Mouse (Mus musculus) common myeloid progenitor, adult 5-6 weeks (primary cell): Measurements from ENCODE around the gene Acsm3. TPM values are rescaled to one million over a fixed set of nuclear protein-coding genes. Genes with fewer than 3 reads are reported as not detected.

Experiments
- ATAC-seq: replicated peaks from 2 replicates; pipeline ENCODE4 v1.8.0; 2016; ENCODE audit warnings: low read depth, mild to moderate bottlenecking, moderate TSS enrichment, inconsistent platforms; ENCODE audit not compliant: poor library complexity, severe bottlenecking
- total RNA-seq: library from RNA; stranded (forward); fragments of 200-1000, 187-1606 nt; gene quantifications from 2 replicates; pipeline ENCODE4 v1.2.3, GENCODE M21; 2017

Acsm3 gene
- total RNA-seq, 1 experiment from 2014 or later: 0.05 TPM

- ATAC-seq: peak; percentile 57
These were observed 33.5 kb downstream of the Acsm3 start for GRCm38 (mm10) chr7:119794251-119794638.

GRCm38 (mm10) chr7:119795311-119795710 is 34.6 kb downstream of the Acsm3 start:
- ATAC-seq: no peak; the same call in 1 of the 2 replicates

DNA sequence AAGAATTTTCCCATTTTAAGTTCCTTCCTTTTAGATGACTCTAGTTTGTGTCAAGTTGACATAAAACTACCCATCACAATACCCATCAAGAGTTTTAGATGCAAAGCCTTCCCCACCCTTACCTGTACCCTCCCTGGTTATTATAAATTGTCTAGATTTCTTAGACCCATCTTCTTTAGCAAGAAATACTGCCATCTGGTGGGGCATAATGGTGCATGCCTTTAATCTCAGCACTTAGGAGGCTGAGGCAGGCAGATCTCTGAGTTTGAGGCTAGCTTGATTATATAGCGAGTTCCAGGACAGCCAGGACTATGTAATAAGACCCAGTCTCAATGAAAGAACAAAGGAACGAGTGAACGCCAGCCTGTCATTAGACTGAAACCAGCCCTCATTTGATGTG is 39.8 kb downstream of the Acsm3 start:
- ATAC-seq: no peak

DNA sequence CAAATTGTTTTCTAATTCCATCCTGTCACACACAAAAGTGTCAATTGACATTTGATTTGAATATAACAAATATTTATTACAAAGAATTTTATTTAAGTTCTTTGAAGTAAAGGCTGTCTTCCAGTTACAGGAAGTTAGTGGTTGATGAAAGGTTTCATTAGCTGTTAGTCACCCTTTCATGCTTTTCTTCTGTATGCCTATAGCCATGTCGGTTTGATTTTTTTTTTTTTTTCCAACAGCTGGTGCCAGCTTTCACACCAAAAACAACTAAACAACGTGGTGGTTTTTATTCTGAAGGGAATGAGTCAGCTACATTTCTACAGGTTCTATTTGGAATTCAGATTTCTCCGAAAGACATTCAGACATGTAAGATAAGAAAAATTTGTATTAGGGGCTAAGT is 40.3 kb downstream of the Acsm3 start:
- no peak for ATAC-seq

GRCm38 (mm10) chr7:119807396-119807795 is 46.7 kb downstream of the Acsm3 start:
- no peak for ATAC-seq

GRCm38 (mm10) chr7:119808723-119809122 is 48.0 kb downstream of the Acsm3 start:
- no peak for ATAC-seq

DNA sequence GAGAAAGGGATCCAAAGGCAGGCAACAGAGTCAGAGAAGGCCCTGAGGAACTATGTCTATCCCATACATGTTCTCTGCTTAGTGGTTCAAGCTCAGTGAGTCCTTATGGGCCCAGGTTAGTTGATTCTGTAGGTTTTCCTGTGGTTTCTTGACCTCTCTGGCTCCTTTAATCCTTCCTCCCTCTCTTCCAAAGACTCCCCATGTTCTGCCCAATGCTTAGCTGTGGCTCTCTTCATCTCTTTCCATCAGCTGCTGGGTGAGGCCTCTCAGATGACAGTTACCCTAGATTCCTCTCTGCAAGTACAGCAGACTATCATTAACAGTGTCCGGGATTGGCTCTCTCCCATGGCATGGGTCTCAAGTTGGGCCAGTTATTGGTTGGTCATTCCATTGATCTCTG is 74.6 kb downstream of the Acsm3 start:
- ATAC-seq: no peak

DNA sequence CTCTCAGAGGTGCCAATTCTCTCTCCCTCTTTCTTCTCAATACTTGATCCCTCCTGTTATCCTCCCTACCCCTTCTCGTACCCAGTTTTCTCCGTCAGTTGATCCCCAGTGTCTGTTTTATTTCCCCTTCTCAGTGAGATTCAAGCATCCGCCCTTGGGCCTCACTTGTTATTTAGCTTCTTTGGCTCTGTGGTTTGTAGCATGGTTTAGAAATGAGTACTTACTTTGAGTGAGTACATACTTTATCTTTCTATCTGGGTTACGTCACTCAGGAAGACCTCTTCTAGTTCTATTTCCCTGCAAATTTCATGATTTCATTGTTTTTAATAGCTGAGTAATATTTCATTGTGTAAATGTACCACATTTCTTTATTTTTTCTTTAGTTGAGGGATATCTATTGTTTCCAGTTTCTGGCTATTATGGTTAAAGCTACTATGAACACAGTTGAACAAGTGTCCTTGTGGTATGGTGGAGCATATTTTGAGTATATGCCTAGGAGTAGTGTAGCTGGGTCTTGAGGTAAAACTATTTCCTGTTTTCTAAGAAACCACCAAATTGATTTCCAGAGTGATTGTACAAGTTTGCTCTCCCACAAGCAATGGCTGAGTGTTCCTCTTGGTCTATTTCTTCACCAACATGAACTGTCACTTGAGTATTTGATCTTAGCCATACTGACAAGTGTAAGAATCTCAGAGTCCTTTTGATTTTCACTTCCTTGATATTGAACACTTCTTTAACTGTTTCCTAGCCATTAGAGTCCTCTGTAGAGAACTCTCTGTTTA is 75.5 kb downstream of the Acsm3 start:
- ATAC-seq: peak; percentile 85

Other genes with a start within 250 kb of the Acsm3 start
- gene Acsm5, start 241.5 kb upstream of the Acsm3 start, total RNA-seq: not detected in 2 replicates
- gene Pdilt, start 237.4 kb upstream of the Acsm3 start, total RNA-seq: not detected in 2 replicates
- not detected in 2 replicates for gene Acsm2, start 206.6 kb upstream of the Acsm3 start, total RNA-seq
- not detected in 2 replicates for gene Acsm1, start 153.9 kb upstream of the Acsm3 start, total RNA-seq
- not detected in 2 replicates for gene Acsm4, start 70.9 kb upstream of the Acsm3 start, total RNA-seq
- gene Thumpd1, start 40.1 kb upstream of the Acsm3 start, total RNA-seq: 124 and 137 TPM in 2 replicates
- 24.9 and 62.3 TPM in 2 replicates for gene Rexo5, start 33.1 kb downstream of the Acsm3 start, total RNA-seq
- 16.2 and 18.6 TPM in 2 replicates for gene Eri2, start 33.1 kb downstream of the Acsm3 start, total RNA-seq
- 2.6 and 4.7 TPM in 2 replicates for gene Lyrm1, start 134.9 kb downstream of the Acsm3 start, total RNA-seq
- gene Dcun1d3, start 135.4 kb downstream of the Acsm3 start, total RNA-seq: 3.0 and 4.0 TPM in 2 replicates